ENCODE assay signal across 19 mouse cellular contexts in genomic region chr1:165330859-165331258, GRCm38 (mm10).
"Had no signal": no experiment of that assay in that cellular context is flagged by ENCODE, and none has a peak within 500 bp of the region (broad histone marks: within the 10 kb centered on the region; RNA-seq: fewer than 3 reads in every experiment).

No protein-coding gene starts in this region.

- H3K4me2 ChIP-seq: lung, embryonic 14.5 days; midbrain, embryonic 12.5 days; neural tube, embryonic 13.5 days; neural tube, embryonic 15.5 days had no signal

- H3K27me3 ChIP-seq: midbrain, embryonic 12.5 days; neural tube, embryonic 13.5 days; neural tube, embryonic 15.5 days had no signal

- H3K9me3 ChIP-seq: midbrain, embryonic 10.5 days; midbrain, embryonic 12.5 days; neural tube, embryonic 13.5 days; neural tube, embryonic 15.5 days had no signal

- H3K4me3 ChIP-seq: midbrain, embryonic 10.5 days; midbrain, embryonic 12.5 days; myocyte; neural tube, embryonic 13.5 days; neural tube, embryonic 15.5 days had no signal

- H3K27ac ChIP-seq: midbrain, embryonic 10.5 days; midbrain, embryonic 12.5 days; neural tube, embryonic 13.5 days; neural tube, embryonic 15.5 days had no signal

- DNase-seq: lung, adult 18-20 months; lung, embryonic 14.5 days; lung, postnatal 10 days; lung, postnatal 4 days; midbrain, embryonic 14.5 days; retina, postnatal 1 day; right cerebral cortex, adult 18-20 months; right cerebral cortex, postnatal 25 days; right cerebral cortex, postnatal 4 days; spleen, adult 18-20 months; thymus, adult 18-20 months; thymus, postnatal 25 days; thymus, postnatal 4 days had no signal

- H3K9ac ChIP-seq: lung, embryonic 14.5 days; midbrain, embryonic 12.5 days; neural tube, embryonic 13.5 days; neural tube, embryonic 15.5 days had no signal

- H3K4me1 ChIP-seq: midbrain, embryonic 10.5 days; midbrain, embryonic 12.5 days; neural tube, embryonic 13.5 days; neural tube, embryonic 15.5 days had no signal

- ATAC-seq: midbrain, embryonic 16.5 days had no signal
